ENCODE assay signal across 10 mouse cellular contexts in genomic region chr8:105531774-105532173, GRCm38 (mm10). TPM values are rescaled to one million over a fixed set of nuclear protein-coding genes. Genes with fewer than 3 reads are reported as not detected.
DNase-seq lines count a peak whose midpoint lies in the region; ATAC-seq and TF ChIP-seq lines count a peak whose summit lies in the region.
"Had no signal": no experiment of that assay in that cellular context is flagged by ENCODE, and none has a peak within 500 bp of the region (broad histone marks: within the 10 kb centered on the region; RNA-seq: fewer than 3 reads in every experiment).

No protein-coding gene starts in this region.

- peak; percentile 60 for TF ChIP-seq CTCF in left cerebral cortex, adult 2 months (IDR thresholded peaks at IDR 0.05)

- no peak for DNase-seq in left cerebral cortex, adult 2 months (ENCODE audit: extremely low spot score in 1 of 2, low spot score in 2 of 2)
- DNase-seq in left cerebral cortex, adult 9 months (ENCODE audit: low spot score in 2 of 2) = no peak
- peak; percentile 41 for DNase-seq in MEL-GATA-1-ER (ENCODE audit: extremely low read depth, low read depth)
- DNase-seq in liver, embryonic 13.5 days = peak; percentile 42
- peak; percentile 76 to 90 for DNase-seq in spleen, postnatal 4 days (ENCODE audit: low spot score in 2 of 2)
- DNase-seq in retina, embryonic 14.5 days (ENCODE audit: low spot score) = no peak
- no peak for DNase-seq in cerebellum, adult 8-10 months

- peaks cover 43% of the 10 kb centered on the region for H3K4me1 ChIP-seq in liver, embryonic 13.5 days (replicated peaks)

- 54% methylated on average over 2 of the region's 2 CpGs for WGBS in liver, embryonic 13.5 days (ENCODE audit: insufficient replicate concordance)

- H3K9me3 ChIP-seq in liver, embryonic 13.5 days (replicated peaks) = no peaks in the 10 kb centered on the region
- H3K9me3 ChIP-seq: embryonic facial prominence, embryonic 15.5 days; lung, embryonic 15.5 days had no signal

- no peaks in the 10 kb centered on the region for H3K27me3 ChIP-seq in liver, embryonic 13.5 days
- H3K27me3 ChIP-seq: embryonic facial prominence, embryonic 15.5 days; lung, embryonic 15.5 days had no signal

- no peak overlapping the region for H3K4me2 ChIP-seq in liver, embryonic 13.5 days
- H3K4me2 ChIP-seq: embryonic facial prominence, embryonic 15.5 days; lung, embryonic 15.5 days had no signal

- intact Hi-C loops in left cerebral cortex, adult 2 months (cut with DNase I) = loop anchor here (2.0 kb wide), 1 partner anchor 23 kb away; no protein-coding TSS in a partner anchor

- H3K36me3 ChIP-seq in liver, embryonic 13.5 days = peaks cover 35% of the 10 kb centered on the region

- peak; percentile 77 for ATAC-seq in erythroid progenitor cell, adult 5-6 weeks (replicated peaks; ENCODE audit: low FRiP score, poor library complexity, severe bottlenecking)
- ATAC-seq in liver, embryonic 13.5 days (ENCODE audit: low read depth) = peak; percentile 62

- H3K27ac ChIP-seq in left cerebral cortex, adult 2 months = no peak overlapping the region
- H3K27ac ChIP-seq in liver, embryonic 13.5 days = no peak overlapping the region
- H3K27ac ChIP-seq: embryonic facial prominence, embryonic 15.5 days had no signal

- no peak overlapping the region for H3K9ac ChIP-seq in liver, embryonic 13.5 days
- H3K9ac ChIP-seq: embryonic facial prominence, embryonic 15.5 days; lung, embryonic 15.5 days had no signal

- no peak overlapping the region for H3K4me3 ChIP-seq in left cerebral cortex, adult 2 months
- H3K4me3 ChIP-seq in liver, embryonic 13.5 days (replicated peaks) = no peak overlapping the region
- H3K4me3 ChIP-seq: embryonic facial prominence, embryonic 15.5 days; lung, embryonic 15.5 days had no signal

RNA-seq across cellular contexts. Expression of gene Hsd11b2, which starts 13.2 kb away (rescaled TPM):
- not detected for total RNA-seq in left cerebral cortex, adult 2 months (2021)
- total RNA-seq in erythroid progenitor cell, adult 5-6 weeks (2015; ENCODE audit: low replicate concordance) = not detected in 2 replicates
- not detected in 2 replicates for total RNA-seq in erythroid progenitor cell, adult 5-6 weeks (2017; ENCODE audit: low replicate concordance)
- 1.5 and 2.2 TPM in 2 replicates for polyA plus RNA-seq in liver, embryonic 13.5 days (2015; fragmentation: Nextera tagmentation; extraction: Ambion mirVana)

RNA-seq across cellular contexts. Expression of gene Atp6v0d1, which starts 34.1 kb away (rescaled TPM):
- total RNA-seq in left cerebral cortex, adult 2 months (2021) = 100 to 1,000 TPM; 288 to 319 TPM
- total RNA-seq in erythroid progenitor cell, adult 5-6 weeks (2015; ENCODE audit: low replicate concordance) = 84.7 and 109 TPM in 2 replicates
- total RNA-seq in erythroid progenitor cell, adult 5-6 weeks (2017; ENCODE audit: low replicate concordance) = 31.3 and 35.6 TPM in 2 replicates
- 49.4 and 52.7 TPM in 2 replicates for polyA plus RNA-seq in liver, embryonic 13.5 days (2015; fragmentation: Nextera tagmentation; extraction: Ambion mirVana)

RNA-seq across cellular contexts. Expression of gene Zdhhc1, which starts 35.1 kb away (rescaled TPM):
- 10 to 100 TPM; 43.0 to 48.7 TPM for total RNA-seq in left cerebral cortex, adult 2 months (2021)
- 2.5 TPM in 1 of 2 replicates, not detected in the other for total RNA-seq in erythroid progenitor cell, adult 5-6 weeks (2015; ENCODE audit: low replicate concordance)
- total RNA-seq in erythroid progenitor cell, adult 5-6 weeks (2017; ENCODE audit: low replicate concordance) = 0.39 TPM in 1 of 2 replicates, not detected in the other
- 2.1 TPM in 2 replicates for polyA plus RNA-seq in liver, embryonic 13.5 days (2015; fragmentation: Nextera tagmentation; extraction: Ambion mirVana)

Comparison
In these comparisons a context has a peak if more than half of its experiments do, and no peak if none do; other contexts are left out.
1. DNase-seq: peak in MEL-GATA-1-ER (single experiment), liver, embryonic 13.5 days (single experiment) and spleen, postnatal 4 days (2 of 2); none in left cerebral cortex, adult 2 months (0 of 2), left cerebral cortex, adult 9 months (0 of 2), retina, embryonic 14.5 days (single experiment) and cerebellum, adult 8-10 months (single experiment).
2. RNA of gene Zdhhc1, which starts 35.1 kb away (total RNA-seq): 43.0 to 48.7 TPM in left cerebral cortex, adult 2 months; 0.39 to 2.5 TPM in erythroid progenitor cell, adult 5-6 weeks; every median in the first group is over 10 times any median in the second.